16 mouse cellular contexts compared by ENCODE assay signal in genomic region chr13:54980957-54981356, GRCm38 (mm10). TPM values are rescaled to one million over a fixed set of nuclear protein-coding genes. Genes with fewer than 3 reads are reported as not detected.
DNase-seq lines count a peak whose midpoint lies in the region; ATAC-seq lines count a peak whose summit lies in the region.
"Had no signal": no experiment of that assay in that cellular context is flagged by ENCODE, and none has a peak within 500 bp of the region (broad histone marks: within the 10 kb centered on the region; RNA-seq: fewer than 3 reads in every experiment).

No protein-coding gene starts in this region.

- DNase-seq in adrenal gland, adult 2 months, result peak; percentile 46
- no peak for DNase-seq in adrenal gland, postnatal 4 days (ENCODE audit: low spot score in 2 of 2)
- DNase-seq in hindbrain, embryonic 10.5 days (ENCODE audit: low spot score), result no peak
- no peak for DNase-seq in hindbrain, embryonic 11.5 days (ENCODE audit: low spot score)
- DNase-seq in Muller cell, postnatal 12 days (ENCODE audit: inconsistent ontology term), result peak; percentile 28
- no peak for DNase-seq in left cerebral cortex, adult 8-10 months (ENCODE audit: low spot score in 2 of 2)
- DNase-seq in gastrocnemius, adult 8-10 months (ENCODE audit: low spot score in 2 of 2), result no peak
- DNase-seq: gastrocnemius, postnatal 14 days; kidney, adult 9 months; lung, adult 18-20 months had no signal

- H3K27me3 ChIP-seq in hindbrain, embryonic 10.5 days (ENCODE audit: insufficient read depth, poor library complexity, severe bottlenecking), result peaks cover 99% of the 10 kb centered on the region
- peaks cover 4% of the 10 kb centered on the region for H3K27me3 ChIP-seq in hindbrain, embryonic 11.5 days (ENCODE audit: control insufficient read depth, insufficient read depth, low read length)
- no peaks in the 10 kb centered on the region for H3K27me3 ChIP-seq in forebrain, embryonic 16.5 days (replicated peaks; ENCODE audit: control insufficient read depth, insufficient read depth, low read length)

- 75% methylated on average over 12 of the region's 12 CpGs for WGBS in hindbrain, embryonic 10.5 days
- WGBS in hindbrain, embryonic 11.5 days, result 76% methylated on average over 12 of the region's 12 CpGs
- WGBS in forebrain, embryonic 16.5 days, result 23% methylated on average over 12 of the region's 12 CpGs

- no peak overlapping the region for H3K4me3 ChIP-seq in hindbrain, embryonic 10.5 days
- H3K4me3 ChIP-seq in hindbrain, embryonic 11.5 days (ENCODE audit: low read depth, low read length), result no peak overlapping the region
- no peak overlapping the region for H3K4me3 ChIP-seq in forebrain, embryonic 16.5 days (replicated peaks; ENCODE audit: low read length)
- H3K4me3 ChIP-seq: erythroblast, embryonic 14.5 days; heart, embryonic 12.5 days; hindbrain, embryonic 15.5 days; limb, embryonic 13.5 days; myocyte had no signal

- no peak for ATAC-seq in hindbrain, embryonic 11.5 days (ENCODE audit: low FRiP score)
- peak; percentile 74 for ATAC-seq in forebrain, embryonic 16.5 days

- no peaks in the 10 kb centered on the region for H3K36me3 ChIP-seq in hindbrain, embryonic 10.5 days
- no peaks in the 10 kb centered on the region for H3K36me3 ChIP-seq in hindbrain, embryonic 11.5 days (ENCODE audit: control insufficient read depth, insufficient read depth, low read length)
- H3K36me3 ChIP-seq in forebrain, embryonic 16.5 days (ENCODE audit: control insufficient read depth, insufficient read depth), result no peaks in the 10 kb centered on the region
- H3K36me3 ChIP-seq: heart, embryonic 12.5 days; hindbrain, embryonic 15.5 days; limb, embryonic 13.5 days had no signal

- H3K9me3 ChIP-seq in hindbrain, embryonic 10.5 days, result no peaks in the 10 kb centered on the region
- H3K9me3 ChIP-seq in hindbrain, embryonic 11.5 days (ENCODE audit: control insufficient read depth, low read length), result no peaks in the 10 kb centered on the region
- no peaks in the 10 kb centered on the region for H3K9me3 ChIP-seq in forebrain, embryonic 16.5 days (ENCODE audit: control insufficient read depth, low read length)
- H3K9me3 ChIP-seq: heart, embryonic 12.5 days; hindbrain, embryonic 15.5 days; limb, embryonic 13.5 days had no signal

- no peak overlapping the region for H3K9ac ChIP-seq in hindbrain, embryonic 11.5 days (ENCODE audit: low read depth, low read length)
- no peak overlapping the region for H3K9ac ChIP-seq in forebrain, embryonic 16.5 days (replicated peaks; ENCODE audit: low read depth, low read length)
- H3K9ac ChIP-seq: heart, embryonic 12.5 days; hindbrain, embryonic 15.5 days; limb, embryonic 13.5 days had no signal

- no peak overlapping the region for H3K4me2 ChIP-seq in hindbrain, embryonic 11.5 days (replicated peaks; ENCODE audit: low read depth, low read length)
- peak overlapping the region; percentile 22 for H3K4me2 ChIP-seq in forebrain, embryonic 16.5 days (ENCODE audit: low read length)
- H3K4me2 ChIP-seq: heart, embryonic 12.5 days; hindbrain, embryonic 15.5 days; limb, embryonic 13.5 days had no signal

- H3K4me1 ChIP-seq in hindbrain, embryonic 10.5 days (replicated peaks), result peaks cover 55% of the 10 kb centered on the region
- H3K4me1 ChIP-seq in hindbrain, embryonic 11.5 days (replicated peaks; ENCODE audit: control insufficient read depth, insufficient read depth, low read length), result peaks cover 2% of the 10 kb centered on the region; the same call in 1 of the 2 replicates
- peaks cover 25% of the 10 kb centered on the region for H3K4me1 ChIP-seq in forebrain, embryonic 16.5 days (replicated peaks; ENCODE audit: control insufficient read depth, insufficient read depth, low read length)
- H3K4me1 ChIP-seq: heart, embryonic 12.5 days had no signal

- peak overlapping the region; percentile 35; the same call in 1 of the 2 replicates for H3K27ac ChIP-seq in hindbrain, embryonic 10.5 days
- H3K27ac ChIP-seq in hindbrain, embryonic 11.5 days (ENCODE audit: low read depth, low read length), result no peak overlapping the region
- no peak overlapping the region for H3K27ac ChIP-seq in forebrain, embryonic 16.5 days (ENCODE audit: low read length)
- H3K27ac ChIP-seq: hindbrain, embryonic 15.5 days; limb, embryonic 13.5 days had no signal

RNA-seq across cellular contexts. Expression of gene Unc5a, which starts 31.7 kb away (rescaled TPM):
- 1 to 10 TPM; 7.2 to 9.1 TPM for total RNA-seq in adrenal gland, adult 2 months (2021)
- 26.5 and 27.9 TPM in 2 replicates for polyA plus RNA-seq in adrenal gland, adult 2 months (2012; rRNA removed)
- 10 to 100 TPM; 12.0 to 13.8 TPM for total RNA-seq in adrenal gland, postnatal 4 days (2021)
- 2.0 and 4.4 TPM in 2 replicates for polyA plus RNA-seq in hindbrain, embryonic 10.5 days (2016; fragmentation: Nextera tagmentation; extraction: Ambion mirVana)
- polyA plus RNA-seq in hindbrain, embryonic 11.5 days (2014; fragmentation: Nextera tagmentation; extraction: Ambion mirVana), result 2.7 and 2.9 TPM in 2 replicates
- 16.4 and 18.5 TPM in 2 replicates for polyA plus RNA-seq in forebrain, embryonic 16.5 days (2015; fragmentation: Nextera tagmentation; extraction: Ambion mirVana)
- total RNA-seq in left cerebral cortex, adult 8-10 months (2022), result 10 to 100 TPM; 86.2 to 95.5 (median 94.0) TPM
- total RNA-seq in gastrocnemius, adult 8-10 months (2022), result 10 to 100 TPM in 2 of 4 experiments, 1 to 10 TPM in 2; 8.6 to 10.9 (median 10.2) TPM
- polyA plus RNA-seq: erythroblast, embryonic 14.5 days had no signal

RNA-seq across cellular contexts. Expression of gene Hk3, which starts 40.2 kb away (rescaled TPM):
- total RNA-seq in adrenal gland, adult 2 months (2021), result 1 to 10 TPM; 1.2 to 2.5 TPM
- 1.7 and 1.9 TPM in 2 replicates for polyA plus RNA-seq in adrenal gland, adult 2 months (2012; rRNA removed)
- 1 to 10 TPM; 1.5 to 2.6 TPM for total RNA-seq in adrenal gland, postnatal 4 days (2021)
- polyA plus RNA-seq in hindbrain, embryonic 10.5 days (2016; fragmentation: Nextera tagmentation; extraction: Ambion mirVana), result 0.55 and 0.85 TPM in 2 replicates
- polyA plus RNA-seq in hindbrain, embryonic 11.5 days (2014; fragmentation: Nextera tagmentation; extraction: Ambion mirVana), result 0.52 and 0.61 TPM in 2 replicates
- polyA plus RNA-seq in forebrain, embryonic 16.5 days (2015; fragmentation: Nextera tagmentation; extraction: Ambion mirVana), result 0.82 and 0.83 TPM in 2 replicates
- total RNA-seq in left cerebral cortex, adult 8-10 months (2022), result 1 to 10 TPM in 3 of 4 experiments, under 1 TPM in 1; 0.99 to 1.9 (median 1.4) TPM
- under 1 TPM; 0.25 to 0.46 (median 0.31) TPM for total RNA-seq in gastrocnemius, adult 8-10 months (2022)
- polyA plus RNA-seq: myocyte had no signal

Comparison
In these comparisons a context has a peak if more than half of its experiments do, and no peak if none do; other contexts are left out.
1. DNase-seq: peak in adrenal gland, adult 2 months (single experiment) and Muller cell, postnatal 12 days (single experiment); none in adrenal gland, postnatal 4 days (0 of 2), hindbrain, embryonic 10.5 days (single experiment), hindbrain, embryonic 11.5 days (single experiment), left cerebral cortex, adult 8-10 months (0 of 2) and gastrocnemius, adult 8-10 months (0 of 2).
2. RNA of gene Unc5a, which starts 31.7 kb away (total RNA-seq): 86.2 to 95.5 TPM in left cerebral cortex, adult 8-10 months; 12.0 to 13.8 TPM in adrenal gland, postnatal 4 days, 8.6 to 10.9 TPM in gastrocnemius, adult 8-10 months and 7.2 to 9.1 TPM in adrenal gland, adult 2 months; every median in the first group is over 4 times any median in the second.